Mouse (Mus musculus): Measurements from ENCODE around the gene Lemd2.

The Lemd2 gene

DNA sequence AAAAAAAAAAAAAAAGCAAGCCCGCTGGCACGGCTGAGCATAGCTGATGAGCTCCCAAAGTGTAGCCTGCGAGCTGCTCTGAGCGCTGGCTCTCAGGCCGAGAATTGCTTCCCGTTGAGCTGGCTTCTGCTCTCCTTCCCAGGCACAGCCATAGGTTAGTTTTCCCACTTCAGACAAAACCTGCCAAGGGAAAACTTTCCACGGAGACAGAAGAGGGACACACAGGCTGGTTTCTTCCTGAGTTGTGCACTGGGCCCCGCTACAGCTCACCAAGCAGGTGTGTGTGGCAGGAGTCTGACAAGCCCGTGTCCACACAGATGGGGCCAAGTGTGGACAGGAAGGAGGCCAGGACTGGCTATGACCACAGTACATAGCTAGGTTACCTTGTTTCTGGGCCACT lies 15.4 kb downstream of the Lemd2 start:
- DNase-seq (ENCODE audit: low read depth, low spot score): no peak

DNA sequence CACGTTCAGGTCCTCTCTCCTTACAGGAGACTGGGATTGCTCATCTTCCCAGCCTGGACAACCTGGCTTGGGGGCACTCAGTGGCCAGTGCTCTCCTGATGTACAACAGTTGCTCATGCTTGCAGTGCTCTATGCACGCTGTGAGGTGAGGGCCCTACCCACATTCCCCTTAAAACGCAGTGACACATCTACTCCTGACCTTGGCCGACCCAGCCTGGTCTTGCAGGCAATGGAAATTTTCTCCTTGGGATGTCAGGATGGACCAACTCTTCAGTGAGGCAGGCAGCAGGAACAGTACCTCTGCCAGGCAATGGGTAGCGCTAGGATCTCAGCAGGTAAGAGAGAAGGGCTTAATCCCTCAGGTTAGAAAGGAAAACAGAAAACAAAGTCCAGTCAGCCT lies 17.2 kb downstream of the Lemd2 start:
- DNase-seq (ENCODE audit: low read depth, low spot score): no peak

DNA sequence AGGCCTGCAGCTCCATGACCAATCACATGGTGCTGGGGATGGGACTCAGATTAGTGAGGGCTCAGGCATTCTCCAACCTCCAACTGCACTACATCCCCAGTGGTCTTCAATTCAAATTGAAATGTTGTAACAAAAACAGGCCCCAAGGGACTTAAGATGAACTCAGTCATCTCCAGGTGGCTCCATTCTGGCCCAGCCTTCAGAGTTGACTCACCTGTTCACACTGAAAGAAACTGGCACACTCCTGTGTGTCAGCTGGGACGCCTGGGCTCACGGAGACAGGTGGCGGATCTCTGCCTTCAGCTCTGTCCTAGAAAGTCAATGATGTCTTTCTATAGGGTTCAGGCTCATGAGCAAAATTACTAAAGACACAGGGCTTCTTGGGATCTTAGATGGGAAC lies 18.2 kb downstream of the Lemd2 start:
- DNase-seq (ENCODE audit: low read depth, low spot score): no peak

DNA sequence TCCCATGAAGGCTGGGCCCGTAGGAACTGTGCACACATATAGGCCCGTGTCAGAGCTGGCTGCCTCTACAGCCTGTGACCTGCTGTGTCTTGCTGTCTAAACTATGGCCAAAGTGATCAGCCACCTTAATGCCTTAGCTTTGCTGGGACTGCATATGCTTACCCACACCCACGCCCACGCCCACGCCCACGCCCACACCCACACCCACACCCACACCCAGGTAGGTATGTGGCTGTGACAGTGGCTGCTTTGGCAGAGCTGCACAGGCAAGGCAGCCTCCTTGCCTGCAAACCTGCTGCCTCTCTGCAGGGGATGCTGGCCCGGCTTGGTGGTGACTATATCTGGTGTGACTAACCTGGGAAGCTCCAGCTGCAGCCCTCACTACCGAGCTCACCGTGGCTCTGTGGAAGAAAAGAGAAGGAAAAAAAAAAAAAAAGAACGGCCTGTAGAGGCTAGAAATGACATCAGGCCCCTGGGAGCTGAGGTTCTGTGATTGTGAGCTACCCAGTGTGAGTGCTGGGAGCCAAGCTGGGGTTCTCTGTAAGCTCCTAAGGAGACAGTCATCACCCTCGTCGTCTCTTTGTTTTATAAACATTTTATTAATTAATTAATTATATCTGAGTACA lies 20.5 kb downstream of the Lemd2 start:
- no peak for DNase-seq (ENCODE audit: low read depth, low spot score)

DNA sequence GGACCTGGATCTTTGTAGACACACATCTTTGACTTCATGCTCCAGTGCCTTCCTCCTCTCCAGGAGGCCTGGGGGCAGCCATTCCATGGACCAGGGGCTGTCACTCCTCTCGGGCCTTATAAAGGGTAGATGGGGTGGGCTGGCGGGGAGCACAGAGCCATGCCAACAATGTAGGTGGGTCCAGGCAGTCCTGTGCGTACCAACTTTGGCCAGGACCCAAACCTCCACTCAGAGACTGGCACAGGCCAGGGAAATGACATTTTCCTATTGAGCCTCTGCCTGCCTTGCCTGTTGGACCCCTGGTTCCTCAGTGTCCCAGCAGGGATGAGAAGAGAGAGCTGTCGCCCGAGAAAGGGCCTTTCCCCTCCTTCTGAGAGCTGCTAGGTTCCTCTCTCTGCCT lies 21.9 kb downstream of the Lemd2 start:
- no peak for DNase-seq (ENCODE audit: low read depth, low spot score)

DNA sequence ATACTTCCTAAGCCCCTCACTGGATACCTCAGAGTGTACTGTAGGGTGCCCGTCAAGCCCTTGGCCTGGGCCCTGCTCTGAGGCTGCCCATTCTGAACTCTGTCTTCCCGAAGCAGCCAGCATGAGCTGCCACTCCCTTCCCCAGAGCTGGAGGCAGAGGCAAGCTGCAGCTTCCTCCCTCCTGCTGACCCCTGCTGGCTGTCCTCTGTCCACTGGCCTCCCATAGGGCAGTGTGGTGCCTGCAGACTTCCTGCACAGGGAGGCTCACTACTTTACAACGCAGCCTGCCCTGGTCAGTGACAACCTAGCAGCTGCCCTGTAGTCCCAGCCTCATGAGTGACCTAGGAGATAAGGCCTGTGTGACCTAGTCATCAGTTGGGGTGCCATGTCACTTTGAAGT lies 22.6 kb downstream of the Lemd2 start:
- DNase-seq (ENCODE audit: low read depth, low spot score): no peak

DNA sequence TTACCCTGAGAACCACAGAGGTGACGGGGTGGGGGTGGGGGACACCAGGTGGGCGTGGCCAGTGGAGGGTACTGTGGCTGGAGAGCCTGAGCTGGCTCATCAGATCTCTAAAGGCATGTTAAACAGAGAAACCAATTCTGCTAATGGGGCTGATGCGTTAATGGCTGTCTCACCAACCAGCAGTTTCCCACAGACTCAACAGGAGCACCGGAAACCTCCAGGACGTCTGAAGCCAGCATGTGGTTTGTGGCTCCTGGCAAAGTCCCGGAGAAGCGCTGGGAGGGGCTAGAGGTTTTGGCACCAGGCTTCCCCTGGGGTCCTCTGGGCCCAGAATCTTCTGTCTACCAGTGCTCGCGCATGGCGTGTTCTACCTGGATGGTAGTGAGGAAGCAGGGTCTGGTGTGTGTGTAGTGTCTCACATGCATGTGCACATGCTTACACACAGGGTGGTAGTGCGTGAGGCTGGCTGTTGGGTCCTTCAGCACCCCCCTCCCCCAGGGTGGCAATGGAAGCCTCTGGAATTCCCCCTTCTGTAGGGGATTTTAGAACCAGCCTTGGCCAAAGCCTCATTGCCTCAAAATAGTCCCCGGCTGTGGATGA lies 24.5 kb downstream of the Lemd2 start:
- no peak for DNase-seq (ENCODE audit: low read depth, low spot score)

DNA sequence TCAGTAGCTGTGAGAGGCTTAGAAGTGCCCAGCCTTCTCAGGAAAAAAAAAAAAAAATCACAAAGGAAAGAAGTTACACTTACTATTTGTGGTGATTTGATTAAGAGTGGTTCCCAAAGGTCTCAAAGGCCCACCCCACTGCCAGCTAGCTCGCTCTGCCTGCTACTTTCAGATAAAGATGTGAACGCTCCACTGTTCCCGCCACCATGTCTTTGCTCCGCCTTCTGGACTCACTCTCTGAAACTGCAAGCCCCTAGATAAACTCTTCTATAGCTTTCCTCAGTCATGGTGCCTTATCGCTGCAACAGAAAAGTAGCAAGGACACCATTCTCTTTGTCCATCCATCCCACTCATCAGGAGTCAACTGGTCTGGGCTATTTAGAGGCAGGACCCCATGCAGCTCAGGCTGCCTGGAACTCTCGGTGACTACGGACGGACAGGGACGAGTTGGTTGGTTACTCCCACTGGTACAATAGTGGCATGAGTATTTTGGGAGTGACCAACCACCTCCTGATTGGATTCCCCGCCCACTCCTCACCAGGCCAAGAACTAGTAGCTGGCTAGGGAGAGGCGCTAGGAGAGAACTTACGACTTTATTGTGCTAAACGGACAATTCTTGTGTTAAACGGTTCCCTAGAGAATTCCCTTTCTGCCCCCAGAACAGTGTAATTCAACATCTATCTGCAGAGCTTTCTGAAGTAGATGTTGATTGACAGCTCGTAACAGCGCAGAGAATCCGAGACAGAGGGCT lies 25.7 kb downstream of the Lemd2 start:
- DNase-seq (ENCODE audit: low read depth, low spot score): no peak

DNA sequence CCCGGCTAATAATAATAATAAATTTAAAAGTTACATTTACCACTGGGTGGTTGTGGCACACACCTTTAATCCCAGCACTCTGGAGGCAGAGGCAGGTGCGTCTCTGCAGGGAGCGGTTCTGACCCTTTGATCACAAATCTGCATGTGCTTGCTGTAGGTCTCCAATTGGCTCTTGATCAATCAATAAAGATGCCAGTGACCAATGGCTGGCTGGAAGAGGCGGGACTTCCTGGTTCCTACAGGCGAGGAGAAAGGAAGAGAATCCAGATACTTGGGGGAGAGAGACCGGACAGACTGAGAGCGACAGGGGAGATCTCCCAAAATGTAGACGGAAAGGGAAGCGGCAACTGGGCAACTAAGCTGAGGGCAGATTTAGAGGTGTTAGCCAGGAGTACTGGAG lies 26.2 kb downstream of the Lemd2 start:
- peak; percentile 61 for DNase-seq (ENCODE audit: low read depth, low spot score)

DNA sequence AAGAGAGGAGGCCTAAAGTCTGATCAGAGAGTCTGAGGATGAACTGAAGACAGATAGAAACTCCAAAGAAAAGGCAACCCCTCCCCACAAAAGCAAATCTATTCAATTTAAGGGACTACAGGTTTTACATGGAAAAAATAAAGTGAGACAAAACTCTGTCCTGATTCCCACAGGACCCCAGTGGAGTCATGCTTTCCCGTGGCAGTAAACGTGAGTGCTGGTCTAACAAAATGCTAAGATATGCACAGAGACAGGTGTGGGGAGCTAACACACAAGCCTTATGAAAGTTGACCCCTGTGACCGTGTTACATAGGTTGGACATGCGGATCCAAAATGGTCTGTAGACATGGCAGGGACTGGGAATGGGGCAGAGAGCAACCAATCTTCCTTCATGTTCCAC lies 27.5 kb downstream of the Lemd2 start:
- no peak for DNase-seq (ENCODE audit: low read depth, low spot score)

DNA sequence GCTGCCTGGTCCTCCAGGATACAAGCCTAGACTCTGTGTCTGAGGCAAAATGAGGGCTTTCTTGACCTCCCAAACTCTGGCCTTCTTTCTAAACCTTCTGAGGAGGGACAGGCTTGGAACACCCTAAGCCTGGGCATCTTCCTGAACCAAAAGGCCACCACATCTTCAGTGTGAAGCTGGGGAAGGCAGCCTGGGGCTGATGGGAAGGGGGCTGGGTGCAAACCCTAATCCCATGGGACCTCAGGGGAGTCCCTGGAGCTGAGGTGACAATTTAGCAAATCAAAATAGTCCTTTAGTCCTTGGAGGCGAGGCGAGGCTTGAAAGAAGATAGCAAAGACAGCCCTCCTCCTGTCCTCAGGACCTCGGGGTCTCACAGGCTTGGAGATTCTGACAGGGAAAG lies 28.0 kb downstream of the Lemd2 start:
- DNase-seq (ENCODE audit: low read depth, low spot score): no peak

DNA sequence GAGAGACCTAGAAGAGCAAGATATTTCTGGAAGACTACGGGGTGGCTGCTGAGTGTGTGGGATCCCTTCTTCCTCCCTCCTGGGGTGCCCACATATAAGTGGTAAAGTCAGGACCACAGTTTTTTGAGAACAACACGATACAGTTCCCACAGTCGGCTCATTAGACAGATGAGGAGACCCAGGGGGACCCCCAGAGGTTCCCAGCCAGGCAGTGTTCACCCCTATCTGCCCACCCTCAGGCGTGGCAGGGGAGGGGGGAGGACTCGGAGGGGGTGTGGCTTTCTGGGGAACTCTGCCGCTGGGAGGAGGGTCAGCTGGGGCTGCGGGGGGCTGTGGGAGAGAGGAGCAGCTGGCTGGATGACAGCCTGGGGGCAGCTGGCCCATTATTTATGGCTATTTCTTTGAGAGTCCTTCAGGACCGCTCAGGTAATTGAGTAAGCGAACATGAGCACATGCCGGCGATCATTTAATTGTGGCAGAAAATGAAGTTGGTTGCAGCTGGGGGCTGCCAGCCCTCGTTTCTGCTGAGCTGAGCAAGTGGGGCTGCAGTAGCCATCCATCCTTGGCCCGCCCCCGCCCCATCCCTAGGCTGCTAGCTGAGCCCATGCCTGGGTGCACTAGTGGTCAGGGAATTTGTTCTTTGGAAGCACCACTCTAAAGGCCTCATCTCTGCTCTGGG lies 28.9 kb downstream of the Lemd2 start:
- no peak for DNase-seq (ENCODE audit: low read depth, low spot score)

DNA sequence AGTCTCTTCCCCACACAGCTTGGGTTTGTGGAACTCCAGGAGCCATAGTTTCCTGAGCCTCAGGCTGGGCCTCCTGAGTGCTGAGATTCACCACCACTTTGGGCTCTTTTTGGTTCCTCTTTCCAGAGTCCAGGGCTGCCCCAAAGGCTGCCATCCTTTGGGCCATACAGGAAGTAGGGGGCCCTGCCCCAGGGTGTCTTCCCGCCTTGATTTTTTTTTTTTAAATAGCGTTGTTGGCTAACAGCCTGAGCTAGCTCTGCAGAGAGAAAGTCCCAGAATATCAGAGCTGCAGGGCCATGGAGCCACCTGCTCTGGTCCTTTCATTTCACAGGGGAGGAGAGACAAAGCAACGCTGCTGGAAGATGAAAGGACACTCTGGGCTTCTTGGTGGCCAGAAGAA lies 30.6 kb downstream of the Lemd2 start:
- no peak for DNase-seq (ENCODE audit: low read depth, low spot score)

DNA sequence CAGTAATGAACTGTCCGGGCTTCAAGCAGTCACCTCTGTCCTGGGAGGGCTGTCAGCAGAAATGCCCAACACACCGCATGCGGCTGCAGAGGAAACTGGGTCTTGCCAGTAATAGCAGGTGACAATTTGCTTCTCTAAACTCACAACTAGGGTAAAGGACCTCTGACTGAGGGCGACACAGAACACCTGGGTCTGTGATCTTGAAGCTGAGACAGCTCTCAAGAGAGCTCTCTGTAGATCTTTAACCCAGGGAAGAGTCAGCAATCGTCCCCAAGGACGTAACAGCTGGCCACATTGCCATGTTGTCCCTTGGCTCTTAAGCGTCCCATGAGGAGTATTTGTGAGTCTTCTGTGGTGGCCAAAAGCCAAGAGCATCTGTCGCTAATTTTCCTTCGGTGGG lies 31.8 kb downstream of the Lemd2 start:
- no peak for DNase-seq (ENCODE audit: low read depth, low spot score)

DNA sequence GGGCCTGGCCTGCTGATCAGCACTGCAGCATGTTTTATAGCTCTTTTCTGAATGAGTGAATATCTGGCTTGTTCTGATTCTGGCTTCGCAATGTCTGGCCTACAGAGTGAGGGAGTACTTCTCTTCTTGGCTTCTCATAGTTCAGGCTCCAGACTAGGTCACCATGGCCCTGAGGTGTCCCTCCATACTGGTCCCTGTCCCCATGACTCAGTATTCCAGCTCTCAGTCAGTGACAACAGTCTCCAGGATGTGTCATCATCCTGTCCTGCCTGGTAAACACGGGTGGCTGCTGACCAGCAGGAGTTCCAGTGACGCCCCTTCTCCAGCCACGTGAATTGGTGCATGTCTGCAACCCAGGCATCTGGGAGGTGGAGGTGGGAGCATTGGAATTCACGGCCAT lies 33.1 kb downstream of the Lemd2 start:
- DNase-seq (ENCODE audit: low read depth, low spot score): no peak

DNA sequence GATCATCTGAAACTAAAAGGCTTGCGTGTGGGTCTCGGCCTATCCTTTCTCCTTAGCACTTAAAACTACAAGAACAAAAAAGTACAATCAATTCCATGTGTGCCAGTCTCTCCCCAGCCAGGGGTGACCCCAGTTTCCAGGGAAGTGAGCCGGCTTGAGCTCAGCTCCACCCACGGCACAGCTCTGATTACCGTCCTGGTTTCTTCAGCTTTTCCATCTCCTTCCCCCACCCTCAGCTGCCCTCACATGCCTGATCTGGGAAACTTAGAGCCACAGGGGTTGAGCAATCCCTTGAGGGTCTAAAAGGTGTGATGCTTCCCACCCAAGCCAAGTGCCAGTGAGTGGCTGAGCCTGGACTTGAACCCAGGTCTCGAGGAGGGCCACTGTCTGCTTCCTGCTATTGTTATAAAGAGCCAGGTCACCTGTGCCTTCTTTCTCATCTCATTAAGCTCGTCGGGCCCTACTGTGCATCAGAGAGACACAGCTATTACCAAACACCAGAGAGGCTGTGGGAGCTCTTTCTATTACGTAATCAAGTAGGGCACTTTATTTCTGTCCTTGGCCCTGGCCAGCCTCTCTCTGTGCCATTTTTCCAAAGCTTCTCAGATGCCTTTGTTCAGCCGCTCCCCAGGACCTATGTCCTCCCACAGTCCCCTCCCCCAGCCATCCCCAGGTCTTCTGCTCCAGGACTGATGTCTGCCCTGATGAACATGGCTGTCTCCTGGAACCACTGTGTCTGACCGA lies 34.1 kb downstream of the Lemd2 start:
- no peak for DNase-seq (ENCODE audit: low read depth, low spot score)

DNA sequence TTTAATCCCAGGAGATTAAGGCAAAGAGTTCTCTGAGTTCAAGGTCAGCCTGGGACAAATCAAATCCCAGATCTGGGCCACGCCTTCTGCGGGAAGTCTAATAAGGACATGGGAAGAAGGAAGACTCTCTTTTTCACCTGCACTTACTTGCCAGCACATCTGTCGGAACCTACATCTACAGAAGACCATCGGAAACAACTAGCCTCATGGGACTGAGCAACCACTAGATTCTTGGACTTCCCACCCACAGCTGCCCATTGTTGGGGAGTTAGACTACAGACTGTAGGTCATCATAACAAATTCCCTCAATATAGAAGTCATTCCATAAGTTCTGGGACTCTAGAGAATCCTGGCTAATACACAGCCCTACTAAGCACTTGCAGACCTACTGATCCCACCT lies 35.7 kb downstream of the Lemd2 start:
- no peak for DNase-seq (ENCODE audit: low read depth, low spot score)

DNA sequence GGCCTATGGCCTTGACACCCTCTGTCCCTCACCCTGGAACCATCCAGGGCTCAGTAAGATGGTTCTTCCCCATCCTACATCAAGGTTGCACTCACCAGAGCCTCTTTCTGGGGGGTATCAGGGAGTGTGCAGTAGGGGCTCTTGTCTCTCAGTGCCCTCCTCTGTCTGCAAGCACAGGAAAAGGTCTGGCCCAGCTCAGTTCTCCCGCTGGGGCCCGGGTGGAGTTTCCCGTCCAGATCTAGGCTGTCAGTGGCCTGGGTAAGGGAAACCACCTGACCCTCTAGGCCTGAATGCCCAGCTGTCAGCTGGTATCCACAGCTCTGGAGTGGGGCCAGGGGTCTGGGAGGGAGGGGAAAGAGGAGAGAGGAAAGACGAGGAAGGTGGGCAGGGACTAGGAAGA lies 36.7 kb downstream of the Lemd2 start, which contains the start of gene Ip6k3:
TSS of gene Ip6k3 (minus strand) at position 251 of the 400 bp plus-strand sequence.
- DNase-seq (ENCODE audit: low read depth, low spot score): no peak

DNA sequence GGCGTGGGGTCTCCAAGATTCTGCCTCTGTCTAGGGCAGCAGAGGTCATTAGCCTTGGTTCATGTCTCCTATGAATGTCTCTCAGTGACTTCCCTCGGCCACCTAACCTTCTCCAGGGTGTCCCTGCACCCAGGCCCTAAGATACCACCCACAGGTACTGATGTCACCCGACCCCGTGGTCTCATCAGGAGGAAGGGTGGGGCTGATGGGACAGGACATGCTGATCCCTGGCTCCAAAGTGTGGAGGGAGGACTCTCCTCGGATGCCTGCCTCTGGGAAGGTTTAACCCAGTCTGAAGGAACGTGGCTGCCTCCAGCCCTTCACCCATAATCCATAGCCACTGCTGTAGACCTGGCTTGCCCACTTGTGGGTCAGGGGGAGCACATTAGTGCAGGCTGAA lies 37.4 kb downstream of the Lemd2 start:
- no peak for DNase-seq (ENCODE audit: low read depth, low spot score)

DNA sequence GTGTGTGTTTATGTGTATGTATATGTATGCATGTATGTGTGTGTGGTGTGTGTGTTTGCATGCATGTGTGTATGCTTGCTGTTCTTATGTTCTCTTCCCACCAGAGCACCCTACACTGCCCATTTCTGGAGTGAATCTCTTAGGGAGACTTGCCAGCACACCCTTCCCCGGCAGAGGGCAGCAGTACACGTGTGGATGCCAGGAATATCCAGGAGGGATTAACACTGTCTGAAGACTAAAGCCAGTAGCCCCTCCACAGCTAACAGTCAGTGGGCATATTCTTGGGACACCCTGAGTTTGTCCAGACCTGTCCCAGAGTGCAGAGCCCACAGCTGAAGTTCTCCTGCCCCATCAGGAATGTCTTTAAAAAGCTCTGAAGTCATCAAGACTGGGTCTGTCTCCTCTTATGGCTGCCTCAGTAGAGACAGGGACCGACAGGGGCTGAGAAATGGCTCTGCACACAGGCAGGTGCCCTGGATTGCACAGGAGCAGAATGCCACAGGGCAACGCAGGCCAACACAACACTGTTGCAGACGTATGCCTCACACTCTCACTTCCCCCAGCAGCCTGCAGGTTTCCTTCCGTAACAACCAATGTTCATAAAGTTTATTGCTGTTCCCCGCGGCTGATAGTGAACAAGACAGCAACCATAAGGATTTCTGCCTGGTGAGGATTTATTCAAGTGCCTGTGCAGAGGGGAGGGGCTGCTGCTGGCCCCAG lies 39.1 kb downstream of the Lemd2 start:
- peak; percentile 60 for DNase-seq (ENCODE audit: low read depth, low spot score)

DNA sequence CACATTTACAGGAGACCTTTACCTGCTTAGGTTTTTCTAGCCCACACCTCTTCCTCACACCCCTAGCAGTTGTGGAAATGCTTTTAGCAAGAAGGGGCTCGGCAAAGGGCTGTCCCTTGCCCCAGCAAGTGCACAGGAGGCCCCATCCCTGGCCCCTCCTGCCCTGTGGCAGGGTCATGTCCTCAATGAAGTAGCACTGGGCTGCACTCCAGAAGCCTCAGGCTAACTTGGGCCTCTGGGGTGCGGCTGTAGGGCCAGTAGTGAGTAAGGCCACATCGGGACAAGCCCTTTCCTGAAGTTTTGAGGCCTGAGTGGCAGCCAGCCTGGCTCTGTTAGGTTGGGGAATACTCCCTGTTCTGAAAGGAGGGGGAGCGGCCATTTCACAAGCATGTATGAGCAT lies 43.4 kb downstream of the Lemd2 start:
- DNase-seq (ENCODE audit: low read depth, low spot score): no peak
